Mouse (Mus musculus) heart, postnatal 0 days (tissue): ENCODE measurements at regions not wholly inside any gene's neighbourhood (a gene's known extent, or its start where the extent isn't known, plus 50 kb on each side); places are given as distances from the start of the nearest gene placed in this dataset.

Experiments
- ATAC-seq: fragments of 200-750 bp; cut with Nextera tagmentation; 2 replicates; pipeline ENCODE4 v1.8.0; 2017; ENCODE audit warnings: low read depth, moderate number of reproducible peaks, moderate library complexity; ENCODE audit not compliant: insufficient read depth
- DNase-seq: peaks from one replicate; pipeline ENCODE4 v3.0.0-alpha.2; 2016; ENCODE audit warnings: low spot score
- H3K27ac ChIP-seq: fragments of 300-500 bp; sonication (generic); 2 replicates; pipeline ENCODE4 v1.5.1; 2014; ENCODE audit warnings: low read depth, mild to moderate bottlenecking
- H3K27me3 ChIP-seq: fragments of 300-500 bp; sonication (generic); 2 replicates; pipeline ENCODE4 v1.6.1; 2014; ENCODE audit warnings: low read length, mixed read lengths; ENCODE audit not compliant: control insufficient read depth, insufficient read depth
- H3K36me3 ChIP-seq: fragments of 300-500 bp; sonication (generic); replicated peaks from 2 replicates; pipeline ENCODE4 v1.6.1; 2014; ENCODE audit warnings: low read length, mixed read lengths; ENCODE audit not compliant: control insufficient read depth, insufficient read depth
- H3K4me1 ChIP-seq: fragments of 300-500 bp; sonication (generic); 2 replicates; pipeline ENCODE4 v1.6.1; 2014; ENCODE audit warnings: antibody characterized with exemption; ENCODE audit not compliant: control insufficient read depth, insufficient read depth
- H3K4me2 ChIP-seq: fragments of 300-500 bp; sonication (generic); 2 replicates; pipeline ENCODE4 v1.6.1; 2014; ENCODE audit warnings: low read depth, mild to moderate bottlenecking, low read length, moderate library complexity
- H3K4me3 ChIP-seq: fragments of 300-500 bp; sonication (generic); 2 replicates; pipeline ENCODE4 v1.5.1; 2014; ENCODE audit warnings: low read depth, low read length
- H3K9ac ChIP-seq: fragments of 300-500 bp; sonication (generic); replicated peaks from 2 replicates; pipeline ENCODE4 v1.6.1; 2014; ENCODE audit warnings: low read depth, low read length, mixed read lengths
- H3K9me3 ChIP-seq: fragments of 300-500 bp; sonication (generic); replicated peaks from 2 replicates; pipeline ENCODE4 v1.6.1; 2016; ENCODE audit warnings: low read length; ENCODE audit not compliant: control insufficient read depth
- CTCF ChIP-seq: IDR thresholded peaks from 2 replicates; pipeline ENCODE4 v1.5.1; 2016; ENCODE audit warnings: antibody characterized with exemption, control low read depth, low read depth
- EP300 ChIP-seq: IDR thresholded peaks from 2 replicates; pipeline ENCODE4 v1.6.1; 2016; ENCODE audit warnings: antibody characterized with exemption, low read depth
- WGBS: fragments of 180-500 bp; shearing (Covaris S2); extraction: QIAGEN DNeasy Blood & Tissue Kit; methylation state at CpG from one replicate; pipeline ENCODE4 v1.1.7; 2014; 5-methylcytosine and 5-hydroxymethylcytosine counted together

DNA sequence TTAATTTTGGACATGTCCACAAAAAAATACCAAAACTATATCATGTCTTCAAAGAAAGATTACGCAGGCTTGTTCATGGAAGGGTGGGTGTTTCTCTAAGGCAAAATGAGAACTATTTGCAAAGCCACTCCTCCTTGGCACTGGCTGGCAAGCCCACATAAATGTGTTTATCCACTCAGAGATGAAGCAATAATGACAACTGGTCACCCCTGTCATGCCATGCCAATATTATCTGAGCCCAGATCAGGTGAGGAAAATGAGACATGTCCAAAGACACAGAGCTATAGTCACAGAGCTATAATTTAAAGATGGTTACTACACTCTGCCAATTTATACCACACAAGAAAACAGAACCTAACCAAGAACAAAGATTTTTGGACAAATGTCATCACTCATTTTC lies 227.0 kb upstream of the Zfp703 start:
- no peak for TF ChIP-seq CTCF
- TF ChIP-seq EP300 = no peak
- Histone ChIP-seq H3K36me3 (no peaks in the 10 kb centered on the region), H3K4me1 (no peaks in the 10 kb centered on the region), H3K27me3 (no peaks in the 10 kb centered on the region), H3K4me2 (no peak overlapping the region), H3K9me3 (peaks cover 6% of the 10 kb centered on the region), H3K4me3 (no peak overlapping the region), H3K9ac (no peak overlapping the region), H3K27ac (no peak overlapping the region)
- DNase-seq = no peak
- ATAC-seq = no peak
- 90% methylated on average over 1 of the region's 1 CpGs for WGBS

DNA sequence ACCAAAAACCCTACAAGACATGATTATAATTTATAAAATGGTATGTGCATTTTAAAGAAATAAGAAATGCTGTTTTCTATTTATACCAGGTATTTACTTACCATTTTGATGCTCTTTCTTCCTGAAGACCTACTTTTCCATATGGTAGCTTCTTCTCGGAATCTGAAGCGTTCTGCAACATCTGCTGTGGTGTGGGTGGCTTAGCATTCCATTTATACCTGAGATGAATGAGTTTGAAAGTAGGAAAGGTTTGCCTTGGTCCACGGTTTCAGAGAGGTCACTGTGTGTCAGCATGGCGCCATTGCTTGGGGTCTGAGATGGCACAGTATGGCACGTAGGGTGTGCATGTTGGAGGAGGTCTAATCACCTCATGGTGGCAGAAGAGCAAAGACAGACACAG lies 225.5 kb upstream of the Zfp703 start:
- DNase-seq = no peak
- WGBS = 87% methylated on average over 5 of the region's 5 CpGs
- no peak for ATAC-seq

DNA sequence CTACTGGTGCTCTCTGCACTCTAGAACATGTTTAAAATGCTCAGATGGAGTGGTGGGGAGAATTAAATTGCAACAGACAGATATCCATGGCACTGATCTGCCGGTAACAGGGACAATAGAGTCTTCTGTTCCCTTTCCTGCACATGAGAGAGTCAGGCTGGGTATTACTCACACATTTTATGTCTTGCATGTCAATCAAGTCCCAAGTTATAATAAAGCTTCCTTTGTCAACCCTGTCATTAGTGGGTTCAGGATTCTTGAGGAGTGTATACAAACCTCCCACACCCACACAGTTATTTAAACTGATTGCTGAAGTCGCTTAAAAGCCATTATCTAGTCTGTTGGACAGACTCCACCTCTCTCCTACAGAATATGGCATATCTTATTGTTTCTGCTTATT lies 220.7 kb upstream of the Zfp703 start:
- Histone ChIP-seq H3K4me1 (no peaks in the 10 kb centered on the region), H3K4me2 (no peak overlapping the region), H3K27ac (no peak overlapping the region), H3K4me3 (no peak overlapping the region), H3K36me3 (no peaks in the 10 kb centered on the region), H3K27me3 (no peaks in the 10 kb centered on the region), H3K9ac (no peak overlapping the region), H3K9me3 (peaks cover 16% of the 10 kb centered on the region)
- no peak for TF ChIP-seq CTCF
- no peak for TF ChIP-seq EP300
- WGBS = 70% methylated on average over 2 of the region's 2 CpGs
- no peak for ATAC-seq
- no peak for DNase-seq

More for the DNA sequence above, 225.5 kb upstream of the Zfp703 start:
- H3K4me3 ChIP-seq = no peak overlapping the region
- no peaks in the 10 kb centered on the region for H3K27me3 ChIP-seq
- no peak overlapping the region for H3K4me2 ChIP-seq
- H3K36me3 ChIP-seq = no peaks in the 10 kb centered on the region
- no peak overlapping the region for H3K9ac ChIP-seq
- TF ChIP-seq CTCF (no peak), EP300 (no peak)
- H3K9me3 ChIP-seq = peaks cover 6% of the 10 kb centered on the region
- H3K27ac ChIP-seq = no peak overlapping the region
- no peaks in the 10 kb centered on the region for H3K4me1 ChIP-seq

DNA sequence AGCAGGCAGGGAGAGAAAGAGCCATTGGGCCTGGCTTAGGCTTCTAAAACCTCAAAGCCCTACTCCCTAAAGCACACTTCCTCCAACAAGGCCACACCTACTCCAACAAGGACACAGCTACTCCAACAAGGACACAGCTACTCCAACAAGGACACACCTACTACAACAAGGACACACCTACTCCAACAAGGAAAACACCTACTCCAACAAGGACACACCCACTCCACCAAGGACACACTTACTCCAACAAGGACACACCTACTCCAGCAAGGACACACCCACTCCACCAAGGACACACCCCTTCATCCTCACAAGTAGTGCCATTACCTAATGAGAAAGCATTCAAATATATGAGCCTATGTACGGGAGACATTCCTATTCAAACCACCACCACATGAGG lies 216.4 kb upstream of the Zfp703 start:
- H3K9ac ChIP-seq = no peak overlapping the region
- DNase-seq (no peak), ATAC-seq (no peak)
- no peak overlapping the region for H3K27ac ChIP-seq
- H3K4me2 ChIP-seq = no peak overlapping the region
- no peak overlapping the region for H3K4me3 ChIP-seq
- TF ChIP-seq EP300 (no peak), CTCF (no peak)
- 93% methylated on average over 1 of the region's 1 CpGs for WGBS
- 0 out of 2 replicates have a peak, but pooled peaks cover 3% of the 10 kb centered on the region for H3K27me3 ChIP-seq
- H3K4me1 ChIP-seq = no peaks in the 10 kb centered on the region
- no peaks in the 10 kb centered on the region for H3K36me3 ChIP-seq
- peaks cover 10% of the 10 kb centered on the region for H3K9me3 ChIP-seq

DNA sequence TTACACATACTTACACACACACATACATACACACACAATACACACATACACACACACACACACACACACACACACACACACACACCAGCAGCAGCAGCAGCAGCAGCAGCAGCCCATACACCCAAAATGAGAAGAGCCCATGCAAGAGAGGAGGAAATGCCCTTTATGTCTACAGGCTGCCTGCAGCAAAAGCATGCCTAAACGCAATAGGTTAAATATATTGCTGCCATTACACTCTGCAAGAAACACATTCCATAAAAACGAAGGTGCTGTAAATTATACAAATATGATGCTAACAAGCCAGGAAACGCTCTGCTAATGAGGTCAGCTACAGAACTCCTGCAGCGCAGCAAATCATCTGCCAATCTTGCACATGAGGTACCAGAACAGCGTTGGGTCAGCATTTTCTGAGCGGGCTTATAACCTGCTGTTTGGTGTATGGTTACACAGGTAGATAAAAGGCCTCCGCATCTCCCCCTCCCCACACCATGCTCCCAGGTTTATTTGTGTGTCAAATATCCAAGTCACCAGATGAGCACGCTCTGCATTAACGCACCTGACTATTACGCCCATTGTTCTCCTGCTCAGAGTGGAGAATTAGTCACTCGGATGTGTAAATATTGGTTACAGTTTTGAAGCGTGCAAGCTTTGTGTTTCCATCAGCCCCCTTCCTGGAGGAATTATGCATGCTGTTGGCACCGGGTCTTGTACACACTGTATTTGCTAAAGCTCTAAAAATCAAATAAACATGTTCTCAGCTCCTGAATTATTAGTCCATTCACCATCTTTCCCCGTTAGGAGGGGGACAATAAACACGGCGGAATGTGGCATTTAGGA lies 214.0 kb upstream of the Zfp703 start:
- no peaks in the 10 kb centered on the region for H3K4me1 ChIP-seq
- no peaks in the 10 kb centered on the region for H3K36me3 ChIP-seq
- 0 out of 2 replicates have a peak, but pooled peaks cover 10% of the 10 kb centered on the region for H3K27me3 ChIP-seq
- H3K9ac ChIP-seq = no peak overlapping the region
- DNase-seq (no peak), ATAC-seq (no peak)
- WGBS = 84% methylated on average over 16 of the region's 16 CpGs
- no peak overlapping the region for H3K4me2 ChIP-seq
- peaks cover 10% of the 10 kb centered on the region for H3K9me3 ChIP-seq
- H3K27ac ChIP-seq = no peak overlapping the region
- H3K4me3 ChIP-seq = no peak overlapping the region
- TF ChIP-seq EP300 (no peak), CTCF (no peak)
